Mouse (Mus musculus): Measurements from ENCODE around the gene Gfi1. TPM values are rescaled to one million over a fixed set of nuclear protein-coding genes. Genes with fewer than 3 reads are reported as not detected.

Gfi1 gene
- polyA plus RNA-seq, 1 experiment, result 10.6 TPM

DNA sequence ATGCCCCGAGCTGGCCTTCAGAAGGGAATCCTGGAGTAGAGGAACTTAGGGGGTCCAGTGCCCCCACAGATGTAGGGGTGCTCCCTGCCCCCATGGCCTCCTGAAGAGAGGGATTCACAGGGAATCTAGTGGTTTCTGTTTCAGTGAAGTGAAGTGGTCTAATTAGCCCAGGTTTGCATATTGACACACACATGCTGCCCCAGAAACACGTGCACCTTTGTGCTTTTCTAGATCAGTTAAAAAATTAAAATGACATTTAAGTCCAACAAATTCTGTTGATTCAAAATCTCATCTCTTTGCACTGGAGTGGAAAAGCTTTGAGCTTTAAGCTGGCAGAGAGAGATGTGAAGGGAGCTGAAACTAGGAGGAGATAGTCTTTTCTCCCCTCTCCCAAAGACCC lies 6.0 kb upstream of the Gfi1 start:
- Histone ChIP-seq H3K4me3 (ENCODE audit: extremely low read depth, insufficient read depth, insufficient read length) (no peak overlapping the region), H3K27me3 (ENCODE audit: control insufficient read depth, insufficient read depth, low read length) (no peaks in the 10 kb centered on the region)
- WGBS, result 53% methylated on average over 2 of the region's 2 CpGs

DNA sequence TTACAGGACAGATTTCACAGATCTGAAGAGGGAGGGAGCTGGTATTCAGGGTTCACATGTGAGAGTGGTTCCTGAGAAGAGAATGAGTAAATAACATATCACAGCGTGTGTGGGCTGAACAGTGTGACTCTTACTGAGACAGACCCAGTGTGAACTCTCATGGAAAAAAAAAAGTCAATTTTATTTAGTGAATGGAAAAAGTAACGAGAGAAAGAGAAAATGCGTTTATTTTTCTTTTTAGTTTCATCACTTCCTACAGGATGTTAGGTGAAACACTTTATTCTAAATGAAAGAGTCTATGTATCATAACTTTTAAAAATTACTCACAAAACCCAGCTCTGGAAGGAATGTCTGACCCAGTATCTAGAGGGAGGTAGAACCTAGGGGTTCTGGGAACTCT lies 5.6 kb upstream of the Gfi1 start:
- 41% methylated on average over 3 of the region's 3 CpGs for WGBS
- no peak overlapping the region for H3K4me3 ChIP-seq (ENCODE audit: extremely low read depth, insufficient read depth, insufficient read length)
- H3K4me1 ChIP-seq (ENCODE audit: control insufficient read depth, insufficient read depth, insufficient read length), result peaks cover 4% of the 10 kb centered on the region
- no peak for DNase-seq (ENCODE audit: low read depth in 1 of 2, low spot score in 2 of 2)
- TF ChIP-seq POLR2A (IDR thresholded peaks at IDR 0.05; ENCODE audit: low read depth, low read length) (no peak), CTCF (IDR thresholded peaks at IDR 0.05; ENCODE audit: extremely low read depth, insufficient read depth, insufficient read length, insufficient replicate concordance) (no peak)
- no peaks in the 10 kb centered on the region for H3K27me3 ChIP-seq (ENCODE audit: control insufficient read depth, insufficient read depth, low read length)
- no peak overlapping the region for H3K27ac ChIP-seq (ENCODE audit: insufficient read depth, low read length)
- no peaks in the 10 kb centered on the region for H3K36me3 ChIP-seq (ENCODE audit: control insufficient read depth, insufficient read depth, low read length)

More for the DNA sequence above, 6.0 kb upstream of the Gfi1 start:
- TF ChIP-seq CTCF (IDR thresholded peaks at IDR 0.05; ENCODE audit: extremely low read depth, insufficient read depth, insufficient read length, insufficient replicate concordance) (no peak), POLR2A (IDR thresholded peaks at IDR 0.05; ENCODE audit: low read depth, low read length) (no peak)
- no peaks in the 10 kb centered on the region for H3K36me3 ChIP-seq (ENCODE audit: control insufficient read depth, insufficient read depth, low read length)
- peaks cover under 1% of the 10 kb centered on the region; the same call in 1 of the 2 replicates for H3K4me1 ChIP-seq (ENCODE audit: control insufficient read depth, insufficient read depth, insufficient read length)
- H3K27ac ChIP-seq (ENCODE audit: insufficient read depth, low read length), result no peak overlapping the region
- DNase-seq (ENCODE audit: low read depth in 1 of 2, low spot score in 2 of 2), result no peak

DNA sequence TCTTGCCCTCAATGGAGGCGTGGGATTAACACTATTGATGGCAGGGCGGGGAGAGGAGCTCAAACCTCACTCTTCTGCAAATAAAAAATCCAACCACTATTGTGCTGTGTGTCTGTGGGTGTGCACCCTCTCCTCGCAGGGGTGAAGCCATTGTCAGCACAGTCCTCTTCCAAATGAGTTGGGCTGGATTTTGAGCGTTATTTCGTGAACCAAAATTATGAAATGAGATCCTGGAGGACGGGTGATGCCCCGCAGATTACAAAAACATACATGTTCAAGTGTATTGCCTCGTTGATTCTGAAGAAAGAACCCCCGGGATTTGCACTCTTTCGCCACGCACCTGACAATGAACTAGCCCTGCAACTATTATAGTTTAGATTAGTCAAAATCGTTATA lies 1.2 kb upstream of the Gfi1 start:
- 19% methylated on average over 12 of the region's 12 CpGs for WGBS
- TF ChIP-seq CTCF (IDR thresholded peaks at IDR 0.05; ENCODE audit: extremely low read depth, insufficient read depth, insufficient read length, insufficient replicate concordance) (no peak), POLR2A (IDR thresholded peaks at IDR 0.05; ENCODE audit: low read depth, low read length) (no peak)
- Histone ChIP-seq H3K27ac (ENCODE audit: insufficient read depth, low read length) (no peak overlapping the region), H3K4me1 (ENCODE audit: control insufficient read depth, insufficient read depth, insufficient read length) (peaks cover 10% of the 10 kb centered on the region), H3K27me3 (ENCODE audit: control insufficient read depth, insufficient read depth, low read length) (no peaks in the 10 kb centered on the region), H3K36me3 (ENCODE audit: control insufficient read depth, insufficient read depth, low read length) (no peaks in the 10 kb centered on the region), H3K4me3 (ENCODE audit: extremely low read depth, insufficient read depth, insufficient read length) (peak overlapping the region; percentile 69; the same call in 1 of the 2 replicates)
- DNase-seq (ENCODE audit: low read depth in 1 of 2, low spot score in 2 of 2), result no peak

DNA sequence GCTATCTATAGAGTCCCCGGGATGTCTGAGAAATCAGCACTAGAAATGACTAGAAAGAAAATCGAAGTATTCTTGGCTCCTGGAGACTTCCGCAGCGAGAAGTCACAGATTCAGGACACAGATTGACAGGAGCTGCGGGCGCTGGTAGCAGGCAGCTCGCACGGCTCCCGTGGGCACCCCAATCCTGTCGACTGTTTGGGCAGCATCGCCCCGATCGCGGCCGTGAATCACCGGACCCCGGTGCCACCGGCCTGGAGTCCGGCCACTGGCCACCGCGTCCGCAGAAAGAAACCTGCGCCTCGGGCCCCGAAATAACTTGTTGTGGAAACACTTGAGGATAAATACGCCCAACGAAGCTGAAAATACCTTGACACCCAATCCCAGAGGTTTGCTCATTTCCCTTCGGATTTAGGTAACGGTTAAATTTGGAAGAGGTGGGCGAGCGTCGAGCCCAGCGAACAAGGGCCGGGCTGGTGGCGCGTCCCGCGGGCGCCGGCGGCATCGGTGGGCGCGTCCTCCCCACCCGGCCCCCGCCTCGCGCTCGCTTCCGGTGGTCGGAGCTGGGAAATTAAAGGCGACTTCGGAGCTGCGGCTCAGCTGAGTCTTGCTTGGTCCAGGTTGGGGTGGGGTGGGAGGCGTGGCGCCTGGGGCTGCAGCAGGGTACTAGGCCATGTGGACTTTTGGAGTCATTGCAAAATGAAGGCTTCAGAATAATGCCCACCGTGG lies 608 bp upstream of the Gfi1 start:
- Histone ChIP-seq H3K27ac (ENCODE audit: insufficient read depth, low read length) (peak overlapping the region; percentile 75), H3K36me3 (ENCODE audit: control insufficient read depth, insufficient read depth, low read length) (no peaks in the 10 kb centered on the region), H3K27me3 (ENCODE audit: control insufficient read depth, insufficient read depth, low read length) (no peaks in the 10 kb centered on the region), H3K4me1 (ENCODE audit: control insufficient read depth, insufficient read depth, insufficient read length) (peaks cover 10% of the 10 kb centered on the region), H3K4me3 (ENCODE audit: extremely low read depth, insufficient read depth, insufficient read length) (peak overlapping the region; percentile 69)
- under 1% methylated on average over 57 of the region's 57 CpGs for WGBS
- TF ChIP-seq POLR2A (IDR thresholded peaks at IDR 0.05; ENCODE audit: low read depth, low read length), result no peak
- no peak for DNase-seq (ENCODE audit: low read depth in 1 of 2, low spot score in 2 of 2)

DNA sequence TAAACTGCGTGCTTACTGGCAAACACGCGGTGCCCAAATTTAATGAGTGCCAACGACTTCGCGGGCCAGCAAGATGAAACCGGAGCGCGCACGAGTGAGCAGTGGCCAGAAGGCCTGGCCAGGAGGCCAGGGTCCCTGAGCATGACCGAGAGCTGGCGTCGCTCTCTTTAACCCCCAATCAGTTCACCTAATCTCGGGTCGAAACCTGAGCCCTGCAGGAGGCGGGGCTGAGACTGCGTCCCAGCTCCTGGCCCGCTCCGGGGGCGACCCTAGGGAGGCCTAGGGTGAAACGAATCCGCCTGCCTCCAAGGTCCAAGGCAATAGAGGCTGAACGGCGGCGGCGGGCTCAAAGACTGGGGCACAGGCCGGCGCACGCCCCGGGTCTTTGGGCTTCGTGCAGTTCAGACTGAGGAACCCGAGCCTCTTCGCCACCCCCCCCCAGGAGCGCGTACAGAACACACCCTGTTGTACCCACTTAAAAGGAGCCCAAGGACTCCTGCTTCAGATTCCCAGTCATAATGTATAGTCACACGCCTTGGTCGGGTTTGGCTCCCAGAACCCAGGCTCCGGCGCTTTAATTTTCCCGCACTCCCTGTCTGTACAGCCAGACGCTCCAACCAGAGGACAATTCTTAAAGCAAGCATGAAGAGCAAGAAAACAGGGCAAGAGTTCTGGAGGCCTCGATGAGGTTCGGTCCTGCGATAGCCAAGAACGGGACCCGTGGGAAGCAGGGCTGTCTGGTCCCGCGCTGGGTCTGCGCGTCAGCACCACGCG lies 988 bp downstream of the Gfi1 start:
- H3K27me3 ChIP-seq (ENCODE audit: control insufficient read depth, insufficient read depth, low read length), result no peaks in the 10 kb centered on the region
- H3K4me1 ChIP-seq (ENCODE audit: control insufficient read depth, insufficient read depth, insufficient read length), result peaks cover 13% of the 10 kb centered on the region
- TF ChIP-seq POLR2A (IDR thresholded peaks at IDR 0.05; ENCODE audit: low read depth, low read length), result no peak
- TF ChIP-seq CTCF (IDR thresholded peaks at IDR 0.05; ENCODE audit: extremely low read depth, insufficient read depth, insufficient read length, insufficient replicate concordance), result no peak
- DNase-seq (ENCODE audit: low read depth in 1 of 2, low spot score in 2 of 2), result no peak
- H3K36me3 ChIP-seq (ENCODE audit: control insufficient read depth, insufficient read depth, low read length), result no peaks in the 10 kb centered on the region
- peak overlapping the region; percentile 69 for H3K4me3 ChIP-seq (ENCODE audit: extremely low read depth, insufficient read depth, insufficient read length)
- H3K27ac ChIP-seq (ENCODE audit: insufficient read depth, low read length), result peak overlapping the region; percentile 75
- WGBS, result under 1% methylated on average over 52 of the region's 52 CpGs

DNA sequence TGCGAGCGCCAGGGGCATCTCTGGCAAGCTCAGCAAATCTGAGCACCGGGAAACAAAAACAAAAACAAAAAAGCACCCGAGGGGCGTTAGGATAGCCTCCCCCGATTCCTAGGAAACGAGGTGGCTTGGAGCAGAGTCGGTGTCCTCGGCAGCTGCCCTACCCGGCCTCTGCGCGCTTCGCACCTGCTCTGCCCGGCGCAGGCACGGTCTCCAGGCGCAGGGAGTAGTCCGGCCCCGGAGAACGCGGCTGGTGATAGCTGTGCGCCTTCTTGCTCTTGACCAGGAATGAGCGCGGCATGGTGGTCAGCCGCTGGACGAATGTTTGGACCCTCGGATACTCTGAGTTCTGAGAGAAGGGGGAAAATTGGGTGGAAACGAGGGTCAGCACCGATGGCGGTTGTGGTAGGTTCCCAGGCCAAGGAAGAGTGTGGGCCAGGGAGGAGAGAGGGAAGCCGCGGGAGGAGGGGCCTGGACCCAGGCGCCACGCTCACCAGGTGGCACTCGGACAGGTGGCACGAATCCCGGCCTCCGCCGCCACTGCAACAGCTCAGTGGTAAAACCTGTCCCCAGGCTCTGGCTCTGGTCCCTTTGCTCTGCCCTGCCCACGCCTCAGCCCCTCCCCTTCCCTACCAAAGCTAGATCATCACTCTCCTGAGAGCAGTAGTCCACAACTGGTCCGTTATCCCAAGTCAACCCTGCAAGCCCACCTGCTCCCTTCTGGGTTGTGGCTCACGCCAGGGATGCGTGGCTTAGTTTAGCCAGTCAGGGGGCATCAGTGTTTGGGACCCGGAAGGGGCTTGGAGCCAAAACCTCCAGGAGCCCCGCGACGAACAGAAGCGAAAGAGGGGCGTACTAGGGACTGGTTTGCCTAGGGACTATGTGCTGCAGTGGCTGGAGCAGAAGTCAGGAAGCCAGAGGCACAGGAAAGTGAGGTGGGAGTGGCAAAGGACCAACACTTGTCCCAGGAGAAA lies 2.0 kb downstream of the Gfi1 start:
- no peaks in the 10 kb centered on the region for H3K27me3 ChIP-seq (ENCODE audit: control insufficient read depth, insufficient read depth, low read length)
- H3K27ac ChIP-seq (ENCODE audit: insufficient read depth, low read length), result peak overlapping the region; percentile 31; the same call in 1 of the 2 replicates
- H3K4me3 ChIP-seq (ENCODE audit: extremely low read depth, insufficient read depth, insufficient read length), result peak overlapping the region; percentile 69
- TF ChIP-seq CTCF (IDR thresholded peaks at IDR 0.05; ENCODE audit: extremely low read depth, insufficient read depth, insufficient read length, insufficient replicate concordance) (no peak), POLR2A (IDR thresholded peaks at IDR 0.05; ENCODE audit: low read depth, low read length) (no peak)
- DNase-seq (ENCODE audit: low read depth in 1 of 2, low spot score in 2 of 2), result peak in 1 of 2 experiments; percentile 29
- WGBS, result 2% methylated on average over 49 of the region's 49 CpGs
- peaks cover 13% of the 10 kb centered on the region for H3K4me1 ChIP-seq (ENCODE audit: control insufficient read depth, insufficient read depth, insufficient read length)
- no peaks in the 10 kb centered on the region for H3K36me3 ChIP-seq (ENCODE audit: control insufficient read depth, insufficient read depth, low read length)
